Mouse (Mus musculus): ENCODE results near the gene Otud4. TPM values are rescaled to one million over a fixed set of nuclear protein-coding genes. Genes with fewer than 3 reads are reported as not detected.

Otud4 gene
- total and polyA plus RNA-seq, 3 experiments, result 45.3 to 53.4 (median 51.7) TPM

DNA sequence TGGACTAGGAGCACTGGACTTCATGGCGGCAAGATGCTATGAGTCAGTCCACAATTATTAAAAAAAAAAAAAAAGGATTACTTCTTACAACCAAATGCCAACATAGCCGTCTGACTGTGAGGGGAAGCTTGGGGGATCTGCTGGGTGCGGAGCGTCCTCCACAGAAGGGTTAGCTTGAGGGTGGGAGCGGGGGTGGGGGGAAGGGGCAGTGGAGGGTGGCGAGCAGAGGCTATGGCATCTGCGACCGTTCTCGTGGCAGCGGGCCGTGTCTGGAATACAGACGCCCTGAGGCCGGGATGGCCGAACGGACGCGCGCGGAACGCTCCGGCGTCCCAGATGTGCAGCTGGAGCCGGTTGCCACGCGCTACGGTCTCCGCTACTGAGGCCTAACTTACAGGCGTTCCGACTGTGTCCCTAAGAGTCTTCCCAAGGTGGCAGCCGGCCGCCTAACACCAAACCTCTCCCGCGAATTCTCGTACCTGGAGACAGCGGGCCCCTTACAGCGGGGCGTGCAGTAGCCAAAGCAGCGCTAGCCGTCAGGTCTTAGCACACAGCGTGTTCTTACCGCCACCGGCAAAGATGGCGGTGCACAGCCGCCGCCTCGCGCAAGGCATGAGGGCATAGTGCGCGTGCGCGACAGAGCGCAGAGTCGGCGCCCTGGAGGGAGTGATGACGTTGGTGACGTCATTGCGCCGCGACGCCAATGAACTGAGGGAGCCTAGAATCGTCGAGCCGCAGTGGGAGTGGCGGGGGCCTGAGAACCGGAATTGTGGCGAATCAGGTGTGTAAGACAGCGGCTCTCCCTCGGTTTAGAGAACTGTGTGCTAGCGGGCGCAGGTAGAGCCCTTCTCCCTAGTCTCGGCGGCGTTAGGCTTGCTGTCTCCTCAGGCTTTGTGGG, 71.9 kb downstream of the Otud4 start, which contains the start of the genes Abce1 and Anapc10 (continued):
- TF ChIP-seq JUND (IDR thresholded peaks at IDR 0.05; ENCODE audit: low read depth, low read length), result peak; percentile 39; the same call in 1 of the 2 replicates
- TF ChIP-seq SIN3A (IDR thresholded peaks at IDR 0.05; ENCODE audit: low read length), result peak; percentile 97
- no peak for TF ChIP-seq MAFK (IDR thresholded peaks at IDR 0.05; ENCODE audit: borderline replicate concordance, low read depth, low read length)
- peak; percentile 42; the same call in 1 of the 2 replicates for TF ChIP-seq USF1 (IDR thresholded peaks at IDR 0.05; ENCODE audit: low read depth, low read length)
- TF ChIP-seq UBTF (IDR thresholded peaks at IDR 0.05; ENCODE audit: borderline replicate concordance, insufficient read depth, low read depth, low read length), result no peak
- TF ChIP-seq E2F4 (IDR thresholded peaks at IDR 0.05; ENCODE audit: borderline replicate concordance, low read depth, low read length), result 0 out of 2 replicates have a peak, but pooled peaks have one; percentile 65
- TF ChIP-seq MAX (IDR thresholded peaks at IDR 0.05; ENCODE audit: low read length), result peak; percentile 93
- peak; percentile 85 for TF ChIP-seq ELF1 (IDR thresholded peaks at IDR 0.05; ENCODE audit: low read depth, low read length)
- TF ChIP-seq HCFC1 (IDR thresholded peaks at IDR 0.05; ENCODE audit: low read depth, low read length), result peak; percentile 96

- Histone ChIP-seq H3K27ac (ENCODE audit: control insufficient read depth, low read depth, low read length) (no peak overlapping the region), H3K4me3 (ENCODE audit: control insufficient read depth in 1 of 2, insufficient read depth in 1 of 2, low read depth in 2 of 2, low read length in 2 of 2) (peak overlapping the region; percentile 39 to 96), H3K36me3 (ENCODE audit: control insufficient read depth in 1 of 2, insufficient read depth in 2 of 2, low read length in 2 of 2) (peaks cover 6 to 12% of the 10 kb centered on the region in 2 experiments), H3K9ac (ENCODE audit: control insufficient read depth, low read depth, low read length, poor library complexity, severe bottlenecking) (peak overlapping the region; percentile 85), H3K79me2 (ENCODE audit: control insufficient read depth, insufficient read depth, low read length, poor library complexity) (peaks cover 29% of the 10 kb centered on the region), H3K4me1 (ENCODE audit: control insufficient read depth in 1 of 2, insufficient read depth in 2 of 2, low read length in 2 of 2) (peaks cover 6% of the 10 kb centered on the region in 2 experiments), H3K9me3 (replicated peaks; ENCODE audit: insufficient read depth, low read length) (no peaks in the 10 kb centered on the region), H3K27me3 (ENCODE audit: control insufficient read depth in 1 of 2, insufficient read depth in 2 of 2, low read length in 2 of 2) (no peaks in the 10 kb centered on the region)
- no peak for DNase-seq (ENCODE audit: low read depth, low spot score)
- TF ChIP-seq CHD1 (IDR thresholded peaks at IDR 0.05; ENCODE audit: low read depth, low read length) (no peak), ZKSCAN1 (IDR thresholded peaks at IDR 0.05; ENCODE audit: low read depth, low read length) (no peak), MEF2A (IDR thresholded peaks at IDR 0.05; ENCODE audit: extremely low read depth, insufficient replicate concordance, low read depth, low read length, poor library complexity, severe bottlenecking) (no peak), TBP (IDR thresholded peaks at IDR 0.05; ENCODE audit: low read depth, low read length) (no peak), MXI1 (IDR thresholded peaks at IDR 0.05; ENCODE audit: low read depth, low read length) (no peak), USF1 (IDR thresholded peaks at IDR 0.05; ENCODE audit: low read depth, low read length) (no peak), JUND (IDR thresholded peaks at IDR 0.05; ENCODE audit: low read depth, low read length) (no peak), RCOR1 (IDR thresholded peaks at IDR 0.05; ENCODE audit: low read depth, low read length) (no peak), E2F4 (IDR thresholded peaks at IDR 0.05; ENCODE audit: borderline replicate concordance, low read depth, low read length) (no peak), ZNF384 (IDR thresholded peaks at IDR 0.05; ENCODE audit: low read depth, low read length) (no peak), ZC3H11A (IDR thresholded peaks at IDR 0.05; ENCODE audit: low read depth, low read length) (no peak), POLR2A (IDR thresholded peaks at IDR 0.05; ENCODE audit: control insufficient read depth in 1 of 2, insufficient read depth in 1 of 2, low read depth in 1 of 2, low read length in 2 of 2, poor library complexity in 1 of 2) (no peak), ETS1 (IDR thresholded peaks at IDR 0.05; ENCODE audit: low read depth, low read length) (no peak), KAT2A (conservative IDR thresholded peaks at IDR 0.05; ENCODE audit: low read depth, low read length) (no peak), SIN3A (IDR thresholded peaks at IDR 0.05; ENCODE audit: low read length) (no peak), MYC (IDR thresholded peaks at IDR 0.05; ENCODE audit: low read depth, low read length) (no peak)
Observed at GRCm38 (mm10) chr8:79712676-79713075, 73.3 kb downstream of the Otud4 start.

Measured in MEL (cell line).